Mouse (Mus musculus) limb, embryonic 10.5 days (tissue): ENCODE data around the gene Calr4. TPM values are rescaled to one million over a fixed set of nuclear protein-coding genes. Genes with fewer than 3 reads are reported as not detected.

Source experiments
- DNase-seq: peaks from one replicate; pipeline ENCODE4 v3.0.0-alpha.2; 2017; ENCODE audit warnings: low spot score
- H3K27ac ChIP-seq: fragments of 300-500 bp; sonication (generic); 2 replicates; pipeline ENCODE4 v1.5.1; 2016; ENCODE audit warnings: mild to moderate bottlenecking
- H3K27me3 ChIP-seq: fragments of 300-500 bp; sonication (generic); 2 replicates; pipeline ENCODE4 v1.6.1; 2016; ENCODE audit warnings: low read depth, mild to moderate bottlenecking; ENCODE audit not compliant: poor library complexity, severe bottlenecking
- H3K36me3 ChIP-seq: fragments of 300-500 bp; sonication (generic); 2 replicates; pipeline ENCODE4 v1.6.1; 2016; ENCODE audit warnings: mild to moderate bottlenecking, moderate library complexity
- H3K4me1 ChIP-seq: fragments of 300-500 bp; sonication (generic); 2 replicates; pipeline ENCODE4 v1.6.1; 2016
- H3K4me3 ChIP-seq: fragments of 300-500 bp; sonication (generic); 2 replicates; pipeline ENCODE4 v1.5.1; 2016; ENCODE audit warnings: mild to moderate bottlenecking, moderate library complexity
- H3K9me3 ChIP-seq: fragments of 300-500 bp; sonication (generic); replicated peaks from 2 replicates; pipeline ENCODE4 v1.6.1; 2016; ENCODE audit warnings: mild to moderate bottlenecking
- WGBS: fragments of 180-500 bp; shearing (Covaris S2); methylation state at CpG from one replicate; pipeline ENCODE4 v1.1.7; 2016; 5-methylcytosine and 5-hydroxymethylcytosine counted together
- polyA plus RNA-seq: library from polyadenylated mRNA; unstranded; fragments of >200 nt; fragmentation: Nextera tagmentation; extraction: Ambion mirVana; gene quantifications from 2 replicates; pipeline ENCODE4 v1.2.1, GENCODE M21; 2016

Gene Calr4
- polyA plus RNA-seq, 1 experiment from 2014 or later: not detected

DNA sequence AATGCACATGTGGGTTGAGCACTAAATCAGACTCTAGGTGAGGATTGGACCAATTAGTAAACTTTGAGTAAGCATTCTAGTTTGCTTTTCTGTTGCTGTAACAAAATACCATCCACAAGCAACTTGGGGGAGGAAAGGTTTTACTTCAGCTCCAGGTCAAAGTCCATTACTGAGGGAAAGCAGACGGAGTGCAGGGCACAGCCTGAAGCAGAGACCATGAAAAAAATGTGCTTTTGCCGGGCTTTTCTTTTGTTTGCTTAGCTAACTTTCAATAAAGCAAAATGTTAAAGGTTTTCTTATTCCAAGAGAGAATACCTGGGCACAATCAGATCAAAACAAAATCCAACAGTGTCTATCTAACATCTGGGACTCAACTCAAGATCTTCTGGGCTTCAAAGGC lies 32.5 kb downstream of the Calr4 start:
- H3K27me3 ChIP-seq: no peaks in the 10 kb centered on the region
- no peaks in the 10 kb centered on the region for H3K36me3 ChIP-seq
- no peak overlapping the region for H3K27ac ChIP-seq
- no peak overlapping the region for H3K4me3 ChIP-seq
- H3K9me3 ChIP-seq: no peaks in the 10 kb centered on the region
- no peak for DNase-seq
- 71% methylated on average over 2 of the region's 2 CpGs for WGBS
- 0 out of 2 replicates have a peak, but pooled peaks cover 4% of the 10 kb centered on the region for H3K4me1 ChIP-seq

GRCm38 (mm10) chr4:109267452-109267851 lies 33.2 kb downstream of the Calr4 start:
- Histone ChIP-seq H3K4me3 (no peak overlapping the region), H3K9me3 (no peaks in the 10 kb centered on the region), H3K36me3 (no peaks in the 10 kb centered on the region), H3K4me1 (no peaks in the 10 kb centered on the region), H3K27ac (no peak overlapping the region), H3K27me3 (no peaks in the 10 kb centered on the region)
- WGBS: 87% methylated on average over 3 of the region's 3 CpGs
- DNase-seq: no peak

DNA sequence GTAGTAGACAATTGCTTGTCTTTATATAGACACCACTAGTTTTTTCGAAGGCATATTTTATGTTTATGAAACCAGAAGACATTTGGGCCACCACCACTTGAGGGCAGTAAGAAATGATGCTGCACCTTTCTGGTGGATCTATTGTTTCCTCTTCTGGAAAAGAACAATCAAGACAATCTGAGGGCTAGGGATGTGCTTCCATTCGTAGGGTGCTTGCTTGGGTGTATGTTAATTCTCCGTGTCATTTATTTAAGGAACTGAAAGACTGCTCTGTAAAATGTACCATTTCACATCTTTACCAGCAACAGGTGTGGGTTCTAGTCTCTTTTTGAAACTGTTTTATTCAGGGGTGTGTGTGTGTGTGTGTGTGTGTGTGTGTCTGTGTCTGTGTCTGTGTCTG lies 34.6 kb downstream of the Calr4 start:
- Histone ChIP-seq H3K9me3 (no peaks in the 10 kb centered on the region), H3K4me3 (no peak overlapping the region), H3K27ac (no peak overlapping the region), H3K36me3 (no peaks in the 10 kb centered on the region), H3K27me3 (no peaks in the 10 kb centered on the region), H3K4me1 (no peaks in the 10 kb centered on the region)
- no peak for DNase-seq
- 89% methylated on average over 3 of the region's 3 CpGs for WGBS

- Histone ChIP-seq H3K9me3 (no peaks in the 10 kb centered on the region), H3K27me3 (no peaks in the 10 kb centered on the region), H3K4me1 (no peaks in the 10 kb centered on the region), H3K27ac (no peak overlapping the region), H3K36me3 (no peaks in the 10 kb centered on the region), H3K4me3 (no peak overlapping the region)
- no peak for DNase-seq
- WGBS: 94% methylated on average over 4 of the region's 4 CpGs
Measured at GRCm38 (mm10) chr4:109271803-109272202, 37.5 kb downstream of the Calr4 start.

DNA sequence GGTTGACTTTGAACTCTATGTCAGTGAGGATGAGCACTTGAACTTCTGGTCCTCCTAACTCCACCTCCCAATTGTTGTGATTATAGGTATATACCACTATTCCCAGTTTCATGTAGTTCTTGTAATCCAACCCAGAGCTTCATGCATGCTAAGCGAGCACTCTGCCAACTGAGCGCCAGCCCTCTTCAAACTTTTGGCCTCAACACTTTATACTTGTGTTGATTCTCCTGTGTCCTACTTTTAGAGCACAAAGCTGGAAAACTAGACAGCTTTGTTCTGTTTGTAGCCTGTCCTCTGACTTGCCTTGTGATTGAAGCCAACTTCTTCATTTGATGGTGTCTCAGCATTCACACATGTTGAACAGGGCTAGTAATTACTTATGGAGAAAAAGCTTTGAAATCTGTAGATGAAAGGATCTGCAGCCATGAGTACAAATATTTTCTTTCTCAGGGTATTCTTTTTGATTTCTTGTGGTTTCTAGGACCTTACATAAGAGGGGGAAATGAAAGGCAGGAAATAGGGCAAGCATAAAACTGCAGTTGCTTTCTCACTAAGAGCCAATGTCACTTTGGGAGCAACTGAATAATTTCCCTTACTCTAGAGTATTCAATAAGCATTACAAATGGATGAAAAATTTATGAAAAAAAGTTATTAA lies 39.4 kb downstream of the Calr4 start:
- H3K4me1 ChIP-seq: no peaks in the 10 kb centered on the region
- WGBS: 89% methylated on average over 2 of the region's 2 CpGs

DNA sequence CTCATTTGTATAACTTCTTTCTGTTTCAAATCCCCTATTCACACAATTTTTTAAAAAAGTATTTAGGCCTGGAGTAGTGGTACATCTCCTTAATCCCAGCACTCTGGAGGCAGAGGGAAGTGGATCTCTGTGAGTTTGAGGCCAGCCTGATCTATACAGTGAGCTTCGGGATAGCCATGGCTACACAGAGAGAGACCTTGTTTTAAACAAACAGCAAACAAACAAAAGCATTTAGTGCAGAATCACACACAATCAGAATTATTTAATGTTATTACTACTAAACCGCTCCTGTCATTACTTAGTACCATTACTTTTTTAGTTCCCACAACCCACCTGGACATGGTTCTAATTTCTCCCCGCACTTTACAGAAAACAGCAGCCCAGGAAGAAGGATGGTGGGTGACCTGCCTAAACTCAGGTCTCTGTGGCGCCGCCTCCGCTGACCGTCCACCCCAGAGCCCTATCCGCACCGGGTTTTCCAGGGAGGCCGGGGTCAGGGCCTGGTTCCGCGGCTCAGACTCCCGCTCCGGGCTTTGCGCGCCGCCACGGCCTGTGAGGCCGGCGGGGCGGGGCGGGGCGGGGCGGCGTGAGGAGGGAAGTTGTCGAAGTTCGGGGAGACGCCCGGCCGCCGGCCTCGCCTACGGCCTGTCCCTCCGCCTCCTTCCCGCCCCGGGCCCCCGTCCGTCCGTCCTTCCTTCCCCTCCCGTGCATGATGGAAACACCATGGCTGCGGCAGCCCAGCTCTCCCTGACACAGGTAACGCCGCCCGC lies 45.6 kb downstream of the Calr4 start, which contains the start of gene Eps15:
Gene Eps15 (plus strand): TSS at position 580 of the 770 bp plus-strand sequence.
- H3K36me3 ChIP-seq: no peaks in the 10 kb centered on the region
- WGBS: 4% methylated on average over 41 of the region's 44 CpGs
- H3K4me3 ChIP-seq: peak within 1 kb of the TSS; percentile 92
- H3K4me1 ChIP-seq: peaks cover 8% of the 10 kb centered on the region
- peak within 1 kb of the TSS; percentile 93 for H3K27ac ChIP-seq
- DNase-seq: peak; percentile 99
- H3K9me3 ChIP-seq: no peaks in the 10 kb centered on the region
- H3K27me3 ChIP-seq: peaks cover 10% of the 10 kb centered on the region; the same call in 1 of the 2 replicates

More for the DNA sequence above, 39.4 kb downstream of the Calr4 start:
- H3K27ac ChIP-seq: no peak overlapping the region
- H3K4me3 ChIP-seq: no peak overlapping the region
- DNase-seq: no peak
- no peaks in the 10 kb centered on the region for H3K9me3 ChIP-seq
- H3K27me3 ChIP-seq: no peaks in the 10 kb centered on the region
- no peaks in the 10 kb centered on the region for H3K36me3 ChIP-seq

- Histone ChIP-seq H3K4me1 (peaks cover 8% of the 10 kb centered on the region), H3K27ac (peak overlapping the region; percentile 93), H3K36me3 (no peaks in the 10 kb centered on the region), H3K9me3 (no peaks in the 10 kb centered on the region), H3K4me3 (peak overlapping the region; percentile 92), H3K27me3 (peaks cover 10% of the 10 kb centered on the region; the same call in 1 of the 2 replicates)
- under 1% methylated on average over 79 of the region's 85 CpGs for WGBS
- peak; percentile 64 for DNase-seq
Measured at GRCm38 (mm10) chr4:109280459-109281160, 46.3 kb downstream of the Calr4 start.

GRCm38 (mm10) chr4:109281161-109281560 lies 46.9 kb downstream of the Calr4 start:
- Histone ChIP-seq H3K9me3 (no peaks in the 10 kb centered on the region), H3K4me1 (peaks cover 8% of the 10 kb centered on the region), H3K27ac (no peak overlapping the region), H3K27me3 (peaks cover 10% of the 10 kb centered on the region; the same call in 1 of the 2 replicates), H3K36me3 (no peaks in the 10 kb centered on the region), H3K4me3 (peak overlapping the region; percentile 92)
- no peak for DNase-seq
- WGBS: 9% methylated on average over 4 of the region's 4 CpGs

DNA sequence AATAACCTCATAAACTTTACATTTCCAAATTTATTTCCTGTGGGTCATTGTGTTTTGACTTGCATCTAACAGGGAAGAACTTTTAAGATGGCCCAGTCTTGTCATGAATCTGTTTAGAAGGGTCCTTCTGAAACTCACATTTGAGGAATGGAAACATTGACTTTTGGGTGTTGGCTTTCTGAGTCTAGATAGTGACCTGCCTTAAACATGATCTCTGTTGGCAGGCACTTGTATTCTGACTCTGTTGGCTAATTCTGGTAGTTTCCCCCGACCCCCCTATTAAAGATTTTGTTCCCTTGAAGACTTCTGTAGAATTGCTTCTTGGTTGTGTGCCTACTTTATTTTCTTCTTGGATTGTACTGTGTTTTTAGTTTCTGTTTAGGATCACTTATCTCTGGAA lies 47.7 kb downstream of the Calr4 start:
- Histone ChIP-seq H3K27ac (no peak overlapping the region), H3K36me3 (no peaks in the 10 kb centered on the region), H3K4me1 (peaks cover 8% of the 10 kb centered on the region), H3K27me3 (peaks cover 10% of the 10 kb centered on the region; the same call in 1 of the 2 replicates), H3K4me3 (no peak overlapping the region), H3K9me3 (no peaks in the 10 kb centered on the region)
- no peak for DNase-seq
- WGBS: 83% methylated on average over 1 of the region's 1 CpGs

- Histone ChIP-seq H3K4me1 (no peaks in the 10 kb centered on the region), H3K4me3 (no peak overlapping the region), H3K36me3 (no peaks in the 10 kb centered on the region), H3K27me3 (no peaks in the 10 kb centered on the region), H3K9me3 (no peaks in the 10 kb centered on the region), H3K27ac (no peak overlapping the region)
- DNase-seq: no peak
Measured at GRCm38 (mm10) chr4:109294629-109295028, 60.3 kb downstream of the Calr4 start.

DNA sequence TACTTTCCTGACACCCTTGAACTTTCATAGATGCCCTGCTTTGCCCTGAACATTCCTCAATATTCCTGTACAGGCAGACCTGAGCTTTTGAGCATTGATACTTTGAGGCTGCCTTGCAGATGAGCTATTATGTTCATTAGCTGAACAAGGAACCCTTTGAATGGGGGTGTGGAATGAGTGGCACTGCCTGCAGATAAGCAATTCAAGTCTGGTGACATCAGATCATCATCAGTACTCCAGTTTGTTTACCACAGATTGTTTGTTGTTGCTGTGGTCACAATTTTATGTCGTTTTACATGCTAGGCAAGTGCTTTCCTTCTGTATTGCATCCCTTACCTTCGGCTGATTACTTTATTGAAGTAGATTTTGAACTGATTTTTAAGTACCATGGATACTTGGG lies 62.2 kb downstream of the Calr4 start:
- WGBS: 76% methylated on average over 2 of the region's 2 CpGs
- H3K4me1 ChIP-seq: no peaks in the 10 kb centered on the region
- no peak overlapping the region for H3K27ac ChIP-seq
- H3K36me3 ChIP-seq: no peaks in the 10 kb centered on the region
- H3K9me3 ChIP-seq: no peaks in the 10 kb centered on the region
- DNase-seq: no peak
- no peaks in the 10 kb centered on the region for H3K27me3 ChIP-seq
- H3K4me3 ChIP-seq: no peak overlapping the region

- Histone ChIP-seq H3K36me3 (no peaks in the 10 kb centered on the region), H3K27me3 (no peaks in the 10 kb centered on the region), H3K9me3 (no peaks in the 10 kb centered on the region), H3K4me1 (no peaks in the 10 kb centered on the region), H3K4me3 (no peak overlapping the region), H3K27ac (no peak overlapping the region)
- no peak for DNase-seq
Measured at GRCm38 (mm10) chr4:109299136-109299535, 64.9 kb downstream of the Calr4 start.
